Mouse (Mus musculus): ENCODE measurements at regions not wholly inside any gene's neighbourhood (a gene's known extent, or its start where the extent isn't known, plus 50 kb on each side); places are given as distances from the start of the nearest gene placed in this dataset.
A peak's percentile ranks its signal among the peaks of the same experiment; 100 is the strongest.

GRCm38 (mm10) chr5:96939273-96939672 is 58.2 kb upstream of the Bmp2k start:
- no peak overlapping the region for H3K4me3 ChIP-seq (ENCODE audit: low read depth, low read length)
- 31% methylated on average over 1 of the region's 1 CpGs for WGBS (ENCODE audit: insufficient replicate concordance)
- DNase-seq (no peak), ATAC-seq (no peak)
- peak overlapping the region; percentile 9; the same call in 1 of the 2 replicates for H3K27ac ChIP-seq (ENCODE audit: low read depth)
- no peaks in the 10 kb centered on the region for H3K27me3 ChIP-seq (ENCODE audit: insufficient read depth, low read length)
- peak overlapping the region; percentile 26; the same call in 1 of the 2 replicates for H3K4me2 ChIP-seq (ENCODE audit: low read depth, low read length)
- no peak overlapping the region for H3K9ac ChIP-seq (replicated peaks)
- no peaks in the 10 kb centered on the region for H3K9me3 ChIP-seq (ENCODE audit: low read length)
- TF ChIP-seq EP300 (IDR thresholded peaks at IDR 0.05; ENCODE audit: low read depth) (no peak), CTCF (IDR thresholded peaks at IDR 0.05; ENCODE audit: low read depth) (no peak)
- H3K4me1 ChIP-seq (ENCODE audit: insufficient read depth): peaks cover 34% of the 10 kb centered on the region
- no peaks in the 10 kb centered on the region for H3K36me3 ChIP-seq (replicated peaks; ENCODE audit: insufficient read depth, low read length)

- DNase-seq (peak; percentile 44), ATAC-seq (peak; percentile 81)
- peak overlapping the region; percentile 56 for H3K27ac ChIP-seq (ENCODE audit: low read depth)
- no peak overlapping the region for H3K4me3 ChIP-seq (ENCODE audit: low read depth, low read length)
- no peak overlapping the region for H3K9ac ChIP-seq (replicated peaks)
- TF ChIP-seq EP300 (IDR thresholded peaks at IDR 0.05; ENCODE audit: low read depth) (no peak), CTCF (IDR thresholded peaks at IDR 0.05; ENCODE audit: low read depth) (no peak)
- no peaks in the 10 kb centered on the region for H3K36me3 ChIP-seq (replicated peaks; ENCODE audit: insufficient read depth, low read length)
- H3K4me2 ChIP-seq (ENCODE audit: low read depth, low read length): peak overlapping the region; percentile 4
- no peaks in the 10 kb centered on the region for H3K27me3 ChIP-seq (ENCODE audit: insufficient read depth, low read length)
- no peaks in the 10 kb centered on the region for H3K9me3 ChIP-seq (ENCODE audit: low read length)
- WGBS (ENCODE audit: insufficient replicate concordance): 65% methylated on average over 12 of the region's 12 CpGs
- peaks cover 34% of the 10 kb centered on the region for H3K4me1 ChIP-seq (ENCODE audit: insufficient read depth)
Measured at GRCm38 (mm10) chr5:96940170-96941086, 57.1 kb upstream of the Bmp2k start.

GRCm38 (mm10) chr5:96941087-96941468 is 56.4 kb upstream of the Bmp2k start:
- peaks cover 30% of the 10 kb centered on the region for H3K4me1 ChIP-seq (ENCODE audit: insufficient read depth)
- TF ChIP-seq EP300 (IDR thresholded peaks at IDR 0.05; ENCODE audit: low read depth) (no peak), CTCF (IDR thresholded peaks at IDR 0.05; ENCODE audit: low read depth) (no peak)
- H3K4me3 ChIP-seq (ENCODE audit: low read depth, low read length): no peak overlapping the region
- H3K4me2 ChIP-seq (ENCODE audit: low read depth, low read length): peak overlapping the region; percentile 4
- 44% methylated on average over 7 of the region's 7 CpGs for WGBS (ENCODE audit: insufficient replicate concordance)
- no peak overlapping the region for H3K9ac ChIP-seq (replicated peaks)
- no peaks in the 10 kb centered on the region for H3K36me3 ChIP-seq (replicated peaks; ENCODE audit: insufficient read depth, low read length)
- DNase-seq (no peak), ATAC-seq (peak; percentile 43)
- no peaks in the 10 kb centered on the region for H3K9me3 ChIP-seq (ENCODE audit: low read length)
- no peaks in the 10 kb centered on the region for H3K27me3 ChIP-seq (ENCODE audit: insufficient read depth, low read length)
- peak overlapping the region; percentile 56 for H3K27ac ChIP-seq (ENCODE audit: low read depth)

GRCm38 (mm10) chr5:96941518-96941917 is 56.0 kb upstream of the Bmp2k start:
- no peak for DNase-seq
- Histone ChIP-seq H3K27ac (ENCODE audit: low read depth) (no peak overlapping the region), H3K9ac (replicated peaks) (no peak overlapping the region), H3K36me3 (replicated peaks; ENCODE audit: insufficient read depth, low read length) (no peaks in the 10 kb centered on the region), H3K4me1 (ENCODE audit: insufficient read depth) (peaks cover 30% of the 10 kb centered on the region), H3K4me3 (ENCODE audit: low read depth, low read length) (no peak overlapping the region), H3K27me3 (ENCODE audit: insufficient read depth, low read length) (no peaks in the 10 kb centered on the region), H3K9me3 (ENCODE audit: low read length) (no peaks in the 10 kb centered on the region), H3K4me2 (ENCODE audit: low read depth, low read length) (no peak overlapping the region)
- no peak for ATAC-seq
- 88% methylated on average over 2 of the region's 2 CpGs for WGBS (ENCODE audit: insufficient replicate concordance)
- no peak for TF ChIP-seq EP300 (IDR thresholded peaks at IDR 0.05; ENCODE audit: low read depth)
- TF ChIP-seq CTCF (IDR thresholded peaks at IDR 0.05; ENCODE audit: low read depth): no peak

Data from liver, postnatal 0 days (tissue).